Mouse (Mus musculus) skeletal muscle tissue, postnatal 0 days (tissue): ENCODE results near the gene Bcl2a1a. TPM values are rescaled to one million over a fixed set of nuclear protein-coding genes. Genes with fewer than 3 reads are reported as not detected.

Experiments
- polyA plus RNA-seq: library from polyadenylated mRNA; unstranded; fragments of >200 nt; fragmentation: Nextera tagmentation; extraction: Ambion mirVana; gene quantifications from 2 replicates; pipeline ENCODE4 v1.2.1, GENCODE M21; 2015

Bcl2a1a gene
- polyA plus RNA-seq, result 0.54 TPM in 2 replicates

GRCm38 (mm10) chr9:88956670-88957153 is at the start of gene Bcl2a1a:
Gene Bcl2a1a, plus strand, starts transcription at chr9:88956900.

Other genes with a start within 250 kb of the Bcl2a1a start
- 18.2 and 24.2 TPM in 2 replicates for gene Mthfsl, start 236.6 kb upstream of the Bcl2a1a start, polyA plus RNA-seq
- 0.49 and 0.74 TPM in 2 replicates for gene Bcl2a1d, start 225.0 kb upstream of the Bcl2a1a start, polyA plus RNA-seq
- 0.09 TPM in 1 of 2 replicates, not detected in the other for gene Trim43c, start 117.7 kb upstream of the Bcl2a1a start, polyA plus RNA-seq
- gene Trim43b, start 135.9 kb downstream of the Bcl2a1a start, polyA plus RNA-seq, result not detected in 2 replicates
- 0.80 and 1.1 TPM in 2 replicates for gene Bcl2a1b, start 242.3 kb downstream of the Bcl2a1a start, polyA plus RNA-seq
- 0.33 and 0.58 TPM in 2 replicates for gene Gm29094, start 242.5 kb downstream of the Bcl2a1a start, polyA plus RNA-seq